7 mouse cellular contexts compared by ENCODE assay signal in the genomic region with DNA sequence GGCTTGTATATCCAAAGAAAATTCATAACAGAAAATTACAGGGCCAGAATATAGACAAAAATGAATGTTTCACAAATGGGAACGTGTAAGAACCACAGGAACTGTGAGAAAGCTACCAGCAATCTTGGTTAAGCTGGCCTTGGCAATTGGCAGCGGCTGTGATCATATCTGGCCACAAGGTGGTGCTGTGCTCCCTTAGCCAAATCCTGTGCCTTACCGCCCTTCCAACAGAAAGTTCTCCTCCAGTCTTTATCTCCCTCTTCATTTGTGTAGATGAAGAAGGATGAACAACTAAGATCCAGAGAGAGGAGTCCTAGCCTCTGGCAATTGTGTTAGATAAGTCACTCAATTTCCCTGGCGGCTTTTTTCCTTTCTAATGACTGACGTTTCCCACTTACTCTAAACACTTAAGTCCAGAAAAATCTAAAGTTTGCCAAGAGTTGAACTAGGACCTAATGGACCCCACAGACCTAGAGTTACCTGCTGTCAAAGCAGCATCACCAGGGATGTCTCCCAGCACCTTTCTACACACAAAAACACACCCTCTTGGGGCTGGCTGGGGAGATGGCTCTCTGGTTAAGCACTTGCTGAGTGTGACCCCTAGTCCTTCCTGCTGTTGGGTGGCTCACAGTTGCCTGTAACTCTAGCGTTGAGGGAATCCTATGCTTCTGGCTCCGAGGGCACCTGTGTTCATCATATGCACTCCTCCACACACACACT. TPM values are rescaled to one million over a fixed set of nuclear protein-coding genes. Genes with fewer than 3 reads are reported as not detected.
A peak's percentile ranks its signal among the peaks of the same experiment; 100 is the strongest.
DNase-seq lines count a peak whose midpoint lies in the region; ATAC-seq and TF ChIP-seq lines count a peak whose summit lies in the region.

No protein-coding gene starts in this region.

- H3K79me2 ChIP-seq in CH12.LX (replicated peaks; ENCODE audit: control insufficient read depth, extremely low read depth, insufficient read depth, poor library complexity, severe bottlenecking): no peaks in the 10 kb centered on the region

- no peak for TF ChIP-seq EP300 in CH12.LX (IDR thresholded peaks at IDR 0.05; ENCODE audit: low read length)

- dilution Hi-C loops in CH12.LX (cut with MboI; ENCODE audit: extremely low pct_ligation_motif_present, extremely low pct_unique_long_range_greater_than_20kb, low sequenced_read_pairs): no loop called here

- H3K4me2 ChIP-seq in CH12.LX (ENCODE audit: insufficient read depth, low read depth, poor library complexity, severe bottlenecking): no peak overlapping the region
- no peak overlapping the region for H3K4me2 ChIP-seq in forebrain, embryonic 16.5 days (ENCODE audit: low read length)
- H3K4me2 ChIP-seq in limb, embryonic 14.5 days (replicated peaks; ENCODE audit: low read depth, low read length, severe bottlenecking): no peak overlapping the region

- peaks cover 14 to 55% of the 10 kb centered on the region in 2 experiments for H3K36me3 ChIP-seq in CH12.LX (replicated peaks in 1 of 2; ENCODE audit: control insufficient read depth in 1 of 2, insufficient read depth in 1 of 2, low read length in 1 of 2)
- H3K36me3 ChIP-seq in forebrain, embryonic 16.5 days (ENCODE audit: control insufficient read depth, insufficient read depth): no peaks in the 10 kb centered on the region
- H3K36me3 ChIP-seq in limb, embryonic 14.5 days (ENCODE audit: control insufficient read depth, insufficient read depth, low read length): no peaks in the 10 kb centered on the region

- H3K9ac ChIP-seq in CH12.LX (ENCODE audit: insufficient read depth, low read depth): no peak overlapping the region
- no peak overlapping the region for H3K9ac ChIP-seq in forebrain, embryonic 16.5 days (replicated peaks; ENCODE audit: low read depth, low read length)
- no peak overlapping the region for H3K9ac ChIP-seq in limb, embryonic 14.5 days (ENCODE audit: low read depth, low read length, severe bottlenecking)

- no peaks in the 10 kb centered on the region for H3K9me3 ChIP-seq in CH12.LX (replicated peaks; ENCODE audit: low read length)
- no peaks in the 10 kb centered on the region for H3K9me3 ChIP-seq in forebrain, embryonic 16.5 days (ENCODE audit: control insufficient read depth, low read length)
- no peaks in the 10 kb centered on the region for H3K9me3 ChIP-seq in limb, embryonic 14.5 days (ENCODE audit: control insufficient read depth, low read length)

- H3K27me3 ChIP-seq in CH12.LX (replicated peaks): no peaks in the 10 kb centered on the region
- H3K27me3 ChIP-seq in forebrain, embryonic 16.5 days (replicated peaks; ENCODE audit: control insufficient read depth, insufficient read depth, low read length): no peaks in the 10 kb centered on the region
- no peaks in the 10 kb centered on the region for H3K27me3 ChIP-seq in limb, embryonic 14.5 days (ENCODE audit: control insufficient read depth, insufficient read depth, low read length)

- peak; percentile 43 to 70 for TF ChIP-seq CTCF in CH12.LX (conservative IDR thresholded peaks at IDR 0.05 in 1 of 2, IDR thresholded peaks at IDR 0.05 in 1 of 2; ENCODE audit: low read depth in 2 of 2, low read length in 2 of 2)

- peaks cover 0 to 12% of the 10 kb centered on the region in 2 experiments; a peak in 2 of 4 replicates for H3K4me1 ChIP-seq in CH12.LX (ENCODE audit: control insufficient read depth in 1 of 2, insufficient read depth in 2 of 2)
- H3K4me1 ChIP-seq in forebrain, embryonic 16.5 days (replicated peaks; ENCODE audit: control insufficient read depth, insufficient read depth, low read length): no peaks in the 10 kb centered on the region
- no peaks in the 10 kb centered on the region for H3K4me1 ChIP-seq in limb, embryonic 14.5 days (ENCODE audit: control insufficient read depth, insufficient read depth, low read length)

- peak; percentile 36; the same call in 1 of the 2 replicates for ATAC-seq in forebrain, embryonic 16.5 days
- peak; percentile 57; the same call in 1 of the 2 replicates for ATAC-seq in limb, embryonic 14.5 days (ENCODE audit: low FRiP score, low read depth)

- in situ Hi-C loops in CH12.LX (cut with MboI; ENCODE audit: low pct_ligation_motif_present, low pct_unique_long_range_greater_than_20kb, low sequenced_read_pairs): loop anchor here (5.0 to 10.0 kb wide), 2 partner anchors 82 to 345 kb away; no protein-coding TSS in a partner anchor

- DNase-seq in A20 (ENCODE audit: low read depth, low spot score) (peak; percentile 72), CH12.LX (ENCODE audit: extremely low read depth) (peak; percentile 47)
- peak; percentile 65 for DNase-seq in c-Kit-positive CD71-negative TER-119-negative erythroid progenitor cells, embryonic 14.5 days (ENCODE audit: low read depth)
- DNase-seq in hindlimb bud, embryonic 11.5 days (ENCODE audit: extremely low spot score, low read depth, low spot score): peak; percentile 49
- DNase-seq in limb, embryonic 14.5 days (ENCODE audit: low spot score): peak; percentile 90
- DNase-seq in retina, adult 2 months (ENCODE audit: low read depth, low spot score): peak; percentile 37

- H3K4me3 ChIP-seq in CH12.LX (replicated peaks in 1 of 3; ENCODE audit: low read depth in 2 of 3, low read length in 2 of 3, poor library complexity in 1 of 3): no peak overlapping the region
- no peak overlapping the region for H3K4me3 ChIP-seq in forebrain, embryonic 16.5 days (replicated peaks; ENCODE audit: low read length)
- H3K4me3 ChIP-seq in limb, embryonic 14.5 days (replicated peaks; ENCODE audit: low read length): no peak overlapping the region

- no peak overlapping the region for H3K27ac ChIP-seq in CH12.LX (ENCODE audit: insufficient read depth, low read depth)
- H3K27ac ChIP-seq in forebrain, embryonic 16.5 days (ENCODE audit: low read length): no peak overlapping the region
- no peak overlapping the region for H3K27ac ChIP-seq in limb, embryonic 14.5 days (replicated peaks; ENCODE audit: low read depth, low read length)

- TF ChIP-seq POLR2A in CH12.LX (IDR thresholded peaks at IDR 0.05; ENCODE audit: low read depth, low read length): no peak
- no peak for TF ChIP-seq POLR2A in limb, embryonic 14.5 days (IDR thresholded peaks at IDR 0.05; ENCODE audit: borderline replicate concordance, extremely low read depth, insufficient read depth, insufficient read length)

- WGBS in forebrain, embryonic 16.5 days: 41% methylated on average over 7 of the region's 7 CpGs
- WGBS in limb, embryonic 14.5 days: 40% methylated on average over 7 of the region's 7 CpGs

- TF ChIP-seq RAD21 in CH12.LX (IDR thresholded peaks at IDR 0.05; ENCODE audit: low read depth, low read length): peak; percentile 66

TF ChIP-seq in CH12.LX, 34 proteins besides CTCF, POLR2A, EP300 and RAD21:
- TF ChIP-seq SMC3 (IDR thresholded peaks at IDR 0.05; ENCODE audit: low read depth, low read length) (peak; percentile 66), NRF1 (IDR thresholded peaks at IDR 0.05; ENCODE audit: low read depth, low read length) (no peak)

RNA-seq across cellular contexts. Expression of a gene that starts 55.6 kb away (rescaled TPM):
- total RNA-seq in CH12.LX (2012; rRNA removed) (not detected in 2 replicates), CH12.LX (2014; rRNA removed) (not detected in 2 replicates)
- polyA plus RNA-seq in CH12.LX (2012; ENCODE audit: insufficient read length, low read depth): not detected in 2 replicates
- polyA plus RNA-seq in forebrain, embryonic 16.5 days (2015; fragmentation: Nextera tagmentation; extraction: Ambion mirVana): not detected in 2 replicates
- not detected in 2 replicates for polyA plus RNA-seq in limb, embryonic 14.5 days (2012; rRNA removed)
- polyA plus RNA-seq in limb, embryonic 14.5 days (2014; fragmentation: Nextera tagmentation; extraction: Ambion mirVana): not detected in 2 replicates

Comparison
In these comparisons a context has a peak if more than half of its experiments do, and no peak if none do; other contexts are left out.
1. DNase-seq: peak in every context shown above with its lines; median percentile 90 in limb, embryonic 14.5 days; 72 in A20; 65 in c-Kit-positive CD71-negative TER-119-negative erythroid progenitor cells, embryonic 14.5 days; 49 in hindlimb bud, embryonic 11.5 days; 47 in CH12.LX; 37 in retina, adult 2 months.